Mouse (Mus musculus) CH12.LX (cell line): ENCODE measurements around the gene Nprl3. TPM values are rescaled to one million over a fixed set of nuclear protein-coding genes. Genes with fewer than 3 reads are reported as not detected.

Source experiments
- DNase-seq: peaks from one replicate; pipeline ENCODE4 v3.0.0-alpha.2; 2013; ENCODE audit errors: extremely low read depth
- H3K27ac ChIP-seq: 2 replicates; pipeline ENCODE4 v1.5.1; 2012; ENCODE audit warnings: low read depth, mild to moderate bottlenecking, control low read depth, moderate library complexity; ENCODE audit not compliant: insufficient read depth
- H3K27me3 ChIP-seq: replicated peaks from 2 replicates; pipeline ENCODE3; 2012; ENCODE audit warnings: inconsistent platforms
- H3K36me3 ChIP-seq, 2 experiments: replicated peaks in 1 of 2; 2 replicates each; pipeline versions ENCODE3 to v1.6.1; 2012; ENCODE audit warnings: inconsistent platforms in 1 of 2, low read length in 1 of 2, mild to moderate bottlenecking in 1 of 2, mixed read lengths in 1 of 2, moderate library complexity in 1 of 2; ENCODE audit not compliant: control insufficient read depth in 1 of 2, insufficient read depth in 1 of 2
- H3K4me1 ChIP-seq, 2 experiments: 2 replicates each; pipeline ENCODE4 v1.6.1; 2012; ENCODE audit warnings: inconsistent platforms in 1 of 2, moderate library complexity in 1 of 2; ENCODE audit not compliant: insufficient read depth in 2 of 2, control insufficient read depth in 1 of 2
- H3K4me2 ChIP-seq: 2 replicates; pipeline ENCODE4 v1.6.1; 2012; ENCODE audit warnings: low read depth, mild to moderate bottlenecking, control low read depth; ENCODE audit not compliant: poor library complexity, insufficient read depth, severe bottlenecking
- H3K4me3 ChIP-seq, 3 experiments: fragments of 150-350 bp in 1 of 3; sonication (generic) in 1 of 3; replicated peaks in 1 of 3; 2 replicates each; pipeline versions ENCODE3 to v1.5.1; 2011 to 2012; ENCODE audit warnings: low read depth in 2 of 3, low read length in 2 of 3, mild to moderate bottlenecking in 2 of 3, moderate library complexity in 2 of 3, control low read depth in 1 of 3, improper control_type of control experiment in 1 of 3, inconsistent platforms in 1 of 3, mixed read lengths in 1 of 3; ENCODE audit not compliant: poor library complexity in 1 of 3
- H3K79me2 ChIP-seq: replicated peaks from 2 replicates; pipeline ENCODE4 v1.6.1; 2012; ENCODE audit warnings: mild to moderate bottlenecking, moderate library complexity; ENCODE audit not compliant: control insufficient read depth, poor library complexity, insufficient read depth, severe bottlenecking; ENCODE audit errors: extremely low read depth
- H3K9ac ChIP-seq: 2 replicates; pipeline ENCODE4 v1.6.1; 2012; ENCODE audit warnings: low read depth, mild to moderate bottlenecking, control low read depth, moderate library complexity; ENCODE audit not compliant: insufficient read depth
- H3K9me3 ChIP-seq: replicated peaks from 2 replicates; pipeline ENCODE3; 2012; ENCODE audit warnings: low read length, inconsistent platforms, mixed read lengths
- E2F4 ChIP-seq: IDR thresholded peaks from 2 replicates; pipeline ENCODE4 v1.6.1; 2011; ENCODE audit warnings: low read depth, low read length, improper control_type of control experiment; ENCODE audit not compliant: insufficient replicate concordance
- HCFC1 ChIP-seq: IDR thresholded peaks from 2 replicates; pipeline ENCODE4 v1.6.1; 2012; ENCODE audit warnings: low read depth, mild to moderate bottlenecking, inconsistent platforms, low read length, improper control_type of control experiment
- MAFK ChIP-seq: IDR thresholded peaks from 2 replicates; pipeline ENCODE4 v1.6.1; 2011; ENCODE audit warnings: low read length, improper control_type of control experiment; ENCODE audit not compliant: insufficient replicate concordance
- NELFE ChIP-seq: IDR thresholded peaks from 2 replicates; pipeline ENCODE4 v1.6.1; 2011; ENCODE audit warnings: low read depth, low read length, improper control_type of control experiment
- SIN3A ChIP-seq: IDR thresholded peaks from 2 replicates; pipeline ENCODE4 v1.6.1; 2012; ENCODE audit warnings: low read length, improper control_type of control experiment, inconsistent platforms
- TCF12 ChIP-seq: IDR thresholded peaks from 2 replicates; pipeline ENCODE4 v1.6.1; 2014; ENCODE audit warnings: low read depth, mild to moderate bottlenecking, inconsistent platforms, low read length, improper control_type of control experiment
- UBTF ChIP-seq: IDR thresholded peaks from 2 replicates; pipeline ENCODE4 v1.6.1; 2012; ENCODE audit warnings: low read depth, mild to moderate bottlenecking, inconsistent platforms, low read length, improper control_type of control experiment, moderate library complexity
- ZKSCAN1 ChIP-seq: IDR thresholded peaks from 2 replicates; pipeline ENCODE4 v1.6.1; 2012; ENCODE audit warnings: low read depth, inconsistent platforms, low read length, improper control_type of control experiment, borderline replicate concordance
- dilution Hi-C: fragments of 300-500 bp; cut with MboI; formaldehyde crosslinking; loops from 2 replicates; pipeline ENCODE4 v1.14.3; 2020; ENCODE audit warnings: low sequenced_read_pairs; ENCODE audit not compliant: extremely low pct_unique_long_range_greater_than_20kb, extremely low pct_ligation_motif_present
- in situ Hi-C: fragments of 300-500 bp; cut with MboI; formaldehyde crosslinking; loops from 3 replicates; pipeline ENCODE4 v1.14.3; 2019; ENCODE audit warnings: low sequenced_read_pairs, low pct_ligation_motif_present, low pct_unique_long_range_greater_than_20kb, mixed read lengths
- polyA plus RNA-seq: library from polyadenylated mRNA; unstranded; fragments of >175 nt; gene quantifications from 2 replicates; pipeline ENCODE4 v1.2.1, GENCODE M21; 2012; ENCODE audit warnings: low read depth; ENCODE audit not compliant: insufficient read length
- total RNA-seq, 2 experiments: library from RNA; depleted of rRNA; stranded (reverse); fragments of 300-350 nt in 1 of 2; fragments of >200 nt in 1 of 2; gene quantifications; 2 replicates each; pipeline ENCODE4 v1.2.3; 2012 to 2014

Gene Nprl3
- total and polyA plus RNA-seq, 3 experiments: 47.9 to 79.8 (median 51.7) TPM

- Histone ChIP-seq H3K4me1 (peaks cover 0 to 52% of the 10 kb centered on the region in 2 experiments; a peak in 2 of 4 replicates), H3K9ac (no peak overlapping the region), H3K4me3 (no peak overlapping the region), H3K27ac (no peak overlapping the region), H3K4me2 (no peak overlapping the region), H3K36me3 (peaks cover 70 to 96% of the 10 kb centered on the region in 2 experiments), H3K9me3 (no peaks in the 10 kb centered on the region), H3K27me3 (no peaks in the 10 kb centered on the region), H3K79me2 (no peaks in the 10 kb centered on the region)
- DNase-seq: no peak
- dilution Hi-C loops (no loop called here), in situ Hi-C loops (no loop called here)
- TF ChIP-seq TCF12 (no peak), MAFK (peak; percentile 64)
Measured at GRCm38 (mm10) chr11:32243205-32243955, 24.1 kb downstream of the Nprl3 start.

- dilution Hi-C loops (no loop called here), in situ Hi-C loops (no loop called here)
- Histone ChIP-seq H3K4me2 (no peak overlapping the region), H3K9me3 (no peaks in the 10 kb centered on the region), H3K79me2 (no peaks in the 10 kb centered on the region), H3K27me3 (no peaks in the 10 kb centered on the region), H3K27ac (no peak overlapping the region), H3K4me3 (no peak overlapping the region), H3K36me3 (peaks cover 66 to 91% of the 10 kb centered on the region in 2 experiments), H3K4me1 (peaks cover 10 to 52% of the 10 kb centered on the region in 2 experiments), H3K9ac (no peak overlapping the region)
- no peak for TF ChIP-seq HCFC1
- TF ChIP-seq E2F4: no peak
- DNase-seq: no peak
Measured at GRCm38 (mm10) chr11:32242209-32242608, 25.3 kb downstream of the Nprl3 start.

- in situ Hi-C loops: no loop called here
- Histone ChIP-seq H3K9ac (no peak overlapping the region), H3K9me3 (no peaks in the 10 kb centered on the region), H3K4me2 (no peak overlapping the region), H3K27ac (no peak overlapping the region), H3K79me2 (no peaks in the 10 kb centered on the region), H3K27me3 (no peaks in the 10 kb centered on the region), H3K4me3 (no peak overlapping the region), H3K4me1 (peaks cover 11 to 55% of the 10 kb centered on the region in 2 experiments), H3K36me3 (peaks cover 69 to 91% of the 10 kb centered on the region in 2 experiments)
- no peak for DNase-seq
- no peak for TF ChIP-seq NELFE
- TF ChIP-seq ZKSCAN1: no peak
- TF ChIP-seq UBTF: no peak
- TF ChIP-seq HCFC1: no peak
- no peak for TF ChIP-seq SIN3A
- dilution Hi-C loops: no loop called here
Measured at GRCm38 (mm10) chr11:32241391-32241790, 26.1 kb downstream of the Nprl3 start.
